Mouse (Mus musculus) spleen, adult 2 months (tissue): ENCODE results near the gene Gse1.

Experiments used
- CTCF ChIP-seq: fragments of 200-500 bp; IDR thresholded peaks from 2 replicates; pipeline ENCODE4 v1.5.1; 2011; ENCODE audit warnings: mild to moderate bottlenecking, inconsistent platforms; ENCODE audit not compliant: insufficient read depth, insufficient read length, insufficient replicate concordance; ENCODE audit errors: extremely low read depth
- POLR2A ChIP-seq: fragments of 200-500 bp; IDR thresholded peaks from 2 replicates; pipeline ENCODE4 v1.6.1; 2011; ENCODE audit warnings: low read depth, low read length, inconsistent platforms

GRCm38 (mm10) chr8:120248031-120248430 is 19.8 kb downstream of the Gse1 start:
- no peak for TF ChIP-seq POLR2A
- no peak for TF ChIP-seq CTCF
